Comparison of ENCODE assay signal across 12 mouse cellular contexts in the genomic region with DNA sequence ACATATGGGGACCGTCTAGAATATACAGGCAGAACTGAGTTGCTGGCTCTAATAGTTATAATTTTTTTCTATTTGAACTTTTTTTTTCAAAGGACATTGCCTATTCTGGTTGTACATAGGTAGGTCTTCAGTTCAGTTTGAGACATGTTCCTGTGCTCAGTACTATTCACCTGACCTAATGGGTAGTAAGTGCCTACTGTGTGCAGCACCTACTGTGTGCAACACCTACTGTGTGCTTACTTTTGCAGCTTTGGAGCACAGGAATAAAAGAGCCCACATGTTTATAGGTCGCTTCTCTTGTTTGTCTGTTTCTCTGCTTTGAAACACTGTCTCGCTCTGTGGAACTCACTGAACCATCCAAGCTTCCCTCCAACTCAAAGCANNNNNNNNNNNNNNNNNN.
DNase-seq lines count a peak whose midpoint lies in the region; ATAC-seq and TF ChIP-seq lines count a peak whose summit lies in the region.
"Had no signal": no experiment of that assay in that cellular context is flagged by ENCODE, and none has a peak within 500 bp of the region (broad histone marks: within the 10 kb centered on the region; RNA-seq: fewer than 3 reads in every experiment).

No protein-coding gene starts in this region.

- no peaks in the 10 kb centered on the region for H3K9me3 ChIP-seq in heart, embryonic 10.5 days
- H3K9me3 ChIP-seq in liver, embryonic 11.5 days (ENCODE audit: control insufficient read depth, low read length), result no peaks in the 10 kb centered on the region
- no peaks in the 10 kb centered on the region for H3K9me3 ChIP-seq in hindbrain, embryonic 12.5 days (replicated peaks)
- H3K9me3 ChIP-seq in limb, embryonic 14.5 days (ENCODE audit: control insufficient read depth, low read length), result no peaks in the 10 kb centered on the region
- H3K9me3 ChIP-seq: liver, embryonic 15.5 days had no signal

- no peak overlapping the region for H3K9ac ChIP-seq in liver, embryonic 11.5 days (ENCODE audit: low read depth, low read length)
- no peak overlapping the region for H3K9ac ChIP-seq in hindbrain, embryonic 12.5 days
- peak overlapping the region; percentile 63 for H3K9ac ChIP-seq in limb, embryonic 14.5 days (ENCODE audit: low read depth, low read length, severe bottlenecking)
- H3K9ac ChIP-seq: liver, embryonic 15.5 days had no signal

- H3K27me3 ChIP-seq in heart, embryonic 10.5 days (ENCODE audit: insufficient read depth, poor library complexity, severe bottlenecking), result no peaks in the 10 kb centered on the region
- H3K27me3 ChIP-seq in liver, embryonic 11.5 days (replicated peaks; ENCODE audit: control insufficient read depth, insufficient read depth, low read length), result no peaks in the 10 kb centered on the region
- H3K27me3 ChIP-seq in hindbrain, embryonic 12.5 days, result no peaks in the 10 kb centered on the region
- no peaks in the 10 kb centered on the region for H3K27me3 ChIP-seq in limb, embryonic 14.5 days (ENCODE audit: control insufficient read depth, insufficient read depth, low read length)

- 88% methylated on average over 3 of the region's 3 CpGs for WGBS in heart, embryonic 10.5 days
- 86% methylated on average over 3 of the region's 3 CpGs for WGBS in liver, embryonic 11.5 days
- WGBS in hindbrain, embryonic 12.5 days, result 81% methylated on average over 3 of the region's 3 CpGs
- 71% methylated on average over 3 of the region's 3 CpGs for WGBS in limb, embryonic 14.5 days

- no peaks in the 10 kb centered on the region for H3K36me3 ChIP-seq in heart, embryonic 10.5 days
- no peaks in the 10 kb centered on the region for H3K36me3 ChIP-seq in liver, embryonic 11.5 days (ENCODE audit: control insufficient read depth, insufficient read depth, low read length)
- H3K36me3 ChIP-seq in hindbrain, embryonic 12.5 days, result no peaks in the 10 kb centered on the region
- H3K36me3 ChIP-seq in limb, embryonic 14.5 days (ENCODE audit: control insufficient read depth, insufficient read depth, low read length), result no peaks in the 10 kb centered on the region
- H3K36me3 ChIP-seq: liver, embryonic 15.5 days had no signal

- no peak for TF ChIP-seq POLR2A in limb, embryonic 14.5 days (IDR thresholded peaks at IDR 0.05; ENCODE audit: borderline replicate concordance, extremely low read depth, insufficient read depth, insufficient read length)

- peak overlapping the region; percentile 92; the same call in 1 of the 2 replicates for H3K27ac ChIP-seq in heart, embryonic 10.5 days
- H3K27ac ChIP-seq in liver, embryonic 11.5 days (ENCODE audit: low read depth, low read length), result no peak overlapping the region
- no peak overlapping the region for H3K27ac ChIP-seq in hindbrain, embryonic 12.5 days
- peak overlapping the region; percentile 94; the same call in 1 of the 2 replicates for H3K27ac ChIP-seq in limb, embryonic 14.5 days (replicated peaks; ENCODE audit: low read depth, low read length)
- H3K27ac ChIP-seq: liver, embryonic 15.5 days had no signal

- 0 out of 2 replicates have a peak overlapping the region, but pooled peaks have one; percentile 61 for H3K4me3 ChIP-seq in heart, embryonic 10.5 days
- H3K4me3 ChIP-seq in liver, embryonic 11.5 days (ENCODE audit: low read depth, low read length), result no peak overlapping the region
- peak overlapping the region; percentile 28; the same call in 1 of the 2 replicates for H3K4me3 ChIP-seq in hindbrain, embryonic 12.5 days
- H3K4me3 ChIP-seq in limb, embryonic 14.5 days (replicated peaks; ENCODE audit: low read length), result peak overlapping the region; percentile 51
- H3K4me3 ChIP-seq: liver, embryonic 15.5 days had no signal

- DNase-seq in heart, embryonic 10.5 days (ENCODE audit: low spot score), result no peak
- DNase-seq in heart, postnatal 25 days (ENCODE audit: low spot score), result no peak
- no peak for DNase-seq in liver, embryonic 11.5 days (ENCODE audit: low spot score)
- DNase-seq in liver, result no peak
- DNase-seq in limb, embryonic 14.5 days (ENCODE audit: low spot score), result no peak
- no peak for DNase-seq in thymus, adult 18-20 months
- no peak for DNase-seq in frontal cortex, postnatal 14 days (ENCODE audit: low spot score in 2 of 2)
- DNase-seq: cerebellum, postnatal 25 days; gastrocnemius, postnatal 36 days; kidney, adult 9 months had no signal

- no peak for ATAC-seq in liver, embryonic 11.5 days (replicated peaks; ENCODE audit: low FRiP score)
- no peak for ATAC-seq in hindbrain, embryonic 12.5 days (ENCODE audit: low FRiP score)
- no peak for ATAC-seq in limb, embryonic 14.5 days (ENCODE audit: low FRiP score, low read depth)

- peaks cover 47% of the 10 kb centered on the region for H3K4me1 ChIP-seq in heart, embryonic 10.5 days
- no peaks in the 10 kb centered on the region for H3K4me1 ChIP-seq in liver, embryonic 11.5 days (replicated peaks; ENCODE audit: control insufficient read depth, insufficient read depth, low read length)
- peaks cover 47% of the 10 kb centered on the region for H3K4me1 ChIP-seq in hindbrain, embryonic 12.5 days
- peaks cover 46% of the 10 kb centered on the region for H3K4me1 ChIP-seq in limb, embryonic 14.5 days (ENCODE audit: control insufficient read depth, insufficient read depth, low read length)
- H3K4me1 ChIP-seq: liver, embryonic 15.5 days had no signal

- intact Hi-C loops in heart, postnatal 25 days (cut with DNase I), result no loop called here

- H3K4me2 ChIP-seq in liver, embryonic 11.5 days, result peak overlapping the region; percentile 51
- H3K4me2 ChIP-seq in hindbrain, embryonic 12.5 days (replicated peaks), result peak overlapping the region; percentile 47; the same call in 1 of the 2 replicates
- H3K4me2 ChIP-seq in limb, embryonic 14.5 days (replicated peaks; ENCODE audit: low read depth, low read length, severe bottlenecking), result peak overlapping the region; percentile 71
- H3K4me2 ChIP-seq: liver, embryonic 15.5 days had no signal

Comparison
In these comparisons a context has a peak if more than half of its experiments do, and no peak if none do; other contexts are left out.
1. H3K27ac ChIP-seq: peak in heart, embryonic 10.5 days (single experiment) and limb, embryonic 14.5 days (single experiment); none in liver, embryonic 11.5 days (single experiment) and hindbrain, embryonic 12.5 days (single experiment).
2. Peak in every context shown above with its lines, with median percentiles within 50 percentile points of each other: H3K4me2 ChIP-seq.